Mouse (Mus musculus) splenic B cell, adult 2 months (primary cell): ENCODE data around the gene Cabin1.
"Not testable (repeated sequence)": the region's sequence is repeated elsewhere in the genome, so short reads cannot be mapped to it uniquely, and the experiment has no call there.

Experiments used
- DNase-seq: peaks from one replicate; pipeline ENCODE4 v3.0.0-alpha.2; 2011; ENCODE audit warnings: low read depth, low spot score
- H3K27me3 ChIP-seq: 2 replicates; pipeline ENCODE4 v1.6.1; 2012; ENCODE audit warnings: mild to moderate bottlenecking, low read length, moderate library complexity, mixed read lengths; ENCODE audit not compliant: control insufficient read depth, poor library complexity, insufficient read depth, severe bottlenecking
- H3K36me3 ChIP-seq: 2 replicates; pipeline ENCODE4 v1.6.1; 2012; ENCODE audit warnings: mild to moderate bottlenecking, low read length, moderate library complexity, mixed read lengths; ENCODE audit not compliant: control insufficient read depth, poor library complexity, insufficient read depth, severe bottlenecking

The Cabin1 gene

DNA sequence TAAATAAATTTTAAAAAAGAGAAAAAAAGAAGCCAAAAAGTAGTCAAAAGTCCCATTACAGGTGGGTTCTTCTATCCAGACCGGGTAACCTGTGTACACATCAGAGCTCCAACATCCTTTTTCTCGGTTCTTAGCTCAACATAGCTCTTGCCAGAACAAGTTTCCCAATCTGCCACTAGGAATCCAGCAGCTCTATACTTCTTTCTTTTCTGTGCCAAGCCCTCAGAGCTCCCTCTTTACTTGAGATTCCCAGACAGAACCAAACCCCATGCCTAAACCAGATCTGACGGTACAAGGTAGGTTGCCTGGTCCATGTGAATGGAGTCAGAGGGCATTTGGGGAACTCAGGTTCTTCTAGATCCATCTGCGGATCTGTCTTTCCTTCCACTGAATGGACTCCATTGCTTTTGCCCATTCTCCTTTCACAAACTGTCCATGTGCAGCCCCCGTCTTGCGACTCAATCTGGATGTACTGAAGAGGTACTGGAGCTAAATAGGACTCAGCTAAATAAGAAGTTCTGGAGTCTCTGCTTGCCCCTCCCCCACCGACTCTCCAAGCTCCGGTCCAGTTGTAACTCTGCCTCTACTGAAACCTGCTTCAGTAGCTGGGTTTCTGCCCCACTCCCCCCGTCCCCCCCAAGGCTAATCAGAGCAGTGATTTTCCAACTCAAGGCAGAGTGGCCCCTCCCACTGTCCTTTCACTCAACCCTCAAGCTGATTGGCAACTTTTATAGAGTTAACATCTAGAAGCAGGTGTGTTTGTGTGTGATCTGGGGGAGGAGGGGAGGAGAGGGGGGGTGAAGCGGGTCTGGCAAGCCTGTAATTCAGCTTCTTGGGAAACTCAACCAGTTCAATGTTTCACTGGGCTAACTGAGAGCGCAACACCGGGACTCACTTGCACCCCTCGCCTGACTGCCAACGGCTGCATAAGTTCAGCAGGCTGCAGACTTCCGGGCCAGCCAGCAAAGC is 15.3 kb upstream of the Cabin1 start:
- DNase-seq: no peak
- H3K27me3 ChIP-seq: no peaks in the 10 kb centered on the region
- H3K36me3 ChIP-seq: no peaks in the 10 kb centered on the region; the same call in 1 of the 2 replicates

GRCm38 (mm10) chr10:75777885-75778284 is 13.7 kb upstream of the Cabin1 start:
- H3K27me3 ChIP-seq: no peaks in the 10 kb centered on the region
- DNase-seq: no peak
- H3K36me3 ChIP-seq: no peaks in the 10 kb centered on the region; the same call in 1 of the 2 replicates

GRCm38 (mm10) chr10:75776562-75776961 is 12.4 kb upstream of the Cabin1 start:
- DNase-seq: no peak
- Histone ChIP-seq H3K36me3 (no peaks in the 10 kb centered on the region; the same call in 1 of the 2 replicates), H3K27me3 (no peaks in the 10 kb centered on the region)

DNA sequence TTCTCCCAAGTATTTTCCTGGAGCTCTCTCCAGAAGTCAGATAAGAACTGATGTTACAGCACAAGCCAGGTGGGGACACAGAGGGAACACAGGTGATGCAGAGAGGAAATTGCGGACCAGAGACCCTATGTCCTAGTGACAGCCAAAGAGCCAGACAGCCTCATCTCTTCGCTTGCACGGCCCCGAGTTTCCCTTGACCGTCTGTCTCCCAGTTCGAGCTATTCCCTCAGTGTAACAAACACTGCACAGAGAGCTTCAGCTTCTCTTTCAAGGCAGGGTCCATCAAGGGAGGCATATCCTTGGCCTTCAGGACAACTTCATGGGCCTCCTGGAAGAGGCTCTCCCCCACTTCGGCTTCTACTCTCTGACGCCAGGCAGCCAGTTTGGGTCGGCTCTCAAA is 10.4 kb upstream of the Cabin1 start:
- no peak for DNase-seq
- Histone ChIP-seq H3K36me3 (no peaks in the 10 kb centered on the region; the same call in 1 of the 2 replicates), H3K27me3 (no peaks in the 10 kb centered on the region)

- Histone ChIP-seq H3K36me3 (no peaks in the 10 kb centered on the region; the same call in 1 of the 2 replicates), H3K27me3 (no peaks in the 10 kb centered on the region)
- no peak for DNase-seq
Observed at GRCm38 (mm10) chr10:75774102-75774501, 10.0 kb upstream of the Cabin1 start.

- H3K36me3 ChIP-seq: no peaks in the 10 kb centered on the region; the same call in 1 of the 2 replicates
- DNase-seq: peak; percentile 94
- H3K27me3 ChIP-seq: no peaks in the 10 kb centered on the region
Observed at GRCm38 (mm10) chr10:75772795-75773664, 8.9 kb upstream of the Cabin1 start, which contains the start of gene Ddt. Gene Ddt (minus strand): TSS chr10:75773414.

DNA sequence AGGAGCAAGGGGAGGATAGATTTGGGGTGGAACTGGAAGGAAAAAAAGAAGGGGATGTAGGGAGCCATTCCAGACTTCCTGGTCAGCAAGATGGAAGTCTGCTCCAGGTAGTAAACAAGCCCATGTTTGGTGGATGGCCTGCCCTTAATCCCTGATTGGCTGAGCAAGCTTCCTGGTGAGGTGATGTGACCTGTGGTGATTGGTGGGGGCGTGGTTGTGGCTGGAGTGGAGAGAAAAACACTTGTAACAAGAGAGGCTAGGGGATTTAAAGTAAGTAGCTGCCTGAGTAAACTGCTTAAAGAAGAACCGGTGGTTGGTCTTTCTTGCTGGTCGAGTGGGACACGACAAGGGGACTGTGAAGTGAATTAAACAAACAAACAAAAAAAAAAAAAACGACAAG is 3.6 kb upstream of the Cabin1 start:
- H3K27me3 ChIP-seq, DNase-seq, H3K36me3 ChIP-seq: not testable (repeated sequence)

DNA sequence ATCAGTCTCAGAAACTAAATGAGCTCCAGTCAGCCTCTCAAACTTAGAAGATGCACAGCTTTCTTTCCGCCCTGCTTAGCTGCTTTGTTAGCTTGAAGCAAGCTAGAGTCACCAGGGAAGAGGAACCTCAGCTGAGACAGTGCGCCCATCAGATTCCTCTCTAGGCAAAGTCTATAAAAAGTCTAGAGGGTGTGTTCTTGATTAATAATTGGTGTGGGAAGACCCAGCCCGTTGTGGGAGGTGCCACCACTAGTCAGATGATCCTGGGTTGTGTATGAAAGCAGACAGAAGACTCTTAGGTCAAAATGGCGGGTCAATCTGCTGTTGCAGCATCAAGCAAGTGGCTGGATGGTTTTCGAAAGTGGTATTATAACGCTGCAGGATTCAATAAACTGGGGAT is 2.7 kb upstream of the Cabin1 start:
- no peaks in the 10 kb centered on the region for H3K36me3 ChIP-seq
- no peak for DNase-seq

GRCm38 (mm10) chr10:75764519-75765473 is 655 bp upstream of the Cabin1 start:
- peak; percentile 94 for DNase-seq
- no peaks in the 10 kb centered on the region for H3K27me3 ChIP-seq
- H3K36me3 ChIP-seq: no peaks in the 10 kb centered on the region

More for the DNA sequence above, 2.7 kb upstream of the Cabin1 start:
- no peaks in the 10 kb centered on the region for H3K27me3 ChIP-seq

GRCm38 (mm10) chr10:75762413-75762812 is 1.7 kb downstream of the Cabin1 start:
- DNase-seq: no peak

GRCm38 (mm10) chr10:75760311-75760710 is 3.8 kb downstream of the Cabin1 start:
- H3K27me3 ChIP-seq: no peaks in the 10 kb centered on the region
- H3K36me3 ChIP-seq: peaks cover 3% of the 10 kb centered on the region; the same call in 1 of the 2 replicates
- DNase-seq: peak; percentile 45

More at GRCm38 (mm10) chr10:75762413-75762812, 1.7 kb downstream of the Cabin1 start:
- Histone ChIP-seq H3K36me3 (peaks cover 2% of the 10 kb centered on the region; the same call in 1 of the 2 replicates), H3K27me3 (no peaks in the 10 kb centered on the region)

DNA sequence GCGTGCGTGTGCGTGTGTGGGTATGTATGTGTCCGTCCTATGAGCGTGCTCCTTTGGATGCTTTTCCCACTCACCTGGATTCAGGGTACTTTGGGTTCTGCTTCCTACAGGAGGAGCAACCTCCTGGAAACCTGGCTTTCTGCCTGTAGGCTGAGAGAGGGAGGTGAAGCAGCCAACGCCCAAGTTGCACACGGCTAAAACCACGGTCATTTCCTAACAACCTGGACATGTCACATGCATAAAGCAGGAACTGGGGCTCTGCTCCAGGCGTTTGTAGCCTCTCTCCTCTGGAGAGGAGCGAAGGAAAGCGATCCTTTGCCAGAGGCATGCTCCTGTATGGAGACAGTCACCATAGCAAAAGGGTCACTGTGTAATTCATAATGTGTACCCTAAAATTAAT is 7.4 kb downstream of the Cabin1 start:
- no peak for DNase-seq
- H3K27me3 ChIP-seq: no peaks in the 10 kb centered on the region
- H3K36me3 ChIP-seq: peaks cover 9% of the 10 kb centered on the region

- Histone ChIP-seq H3K36me3 (peaks cover 6% of the 10 kb centered on the region), H3K27me3 (no peaks in the 10 kb centered on the region)
- DNase-seq: peak; percentile 89
Observed at GRCm38 (mm10) chr10:75744017-75744416, 20.1 kb downstream of the Cabin1 start.

- DNase-seq: no peak
- H3K27me3 ChIP-seq: no peaks in the 10 kb centered on the region
- H3K36me3 ChIP-seq: peaks cover 5% of the 10 kb centered on the region
Observed at GRCm38 (mm10) chr10:75743369-75743768, 20.8 kb downstream of the Cabin1 start.
